Mouse (Mus musculus): ENCODE results near the gene Tubb2a.

Tubb2a gene

DNA sequence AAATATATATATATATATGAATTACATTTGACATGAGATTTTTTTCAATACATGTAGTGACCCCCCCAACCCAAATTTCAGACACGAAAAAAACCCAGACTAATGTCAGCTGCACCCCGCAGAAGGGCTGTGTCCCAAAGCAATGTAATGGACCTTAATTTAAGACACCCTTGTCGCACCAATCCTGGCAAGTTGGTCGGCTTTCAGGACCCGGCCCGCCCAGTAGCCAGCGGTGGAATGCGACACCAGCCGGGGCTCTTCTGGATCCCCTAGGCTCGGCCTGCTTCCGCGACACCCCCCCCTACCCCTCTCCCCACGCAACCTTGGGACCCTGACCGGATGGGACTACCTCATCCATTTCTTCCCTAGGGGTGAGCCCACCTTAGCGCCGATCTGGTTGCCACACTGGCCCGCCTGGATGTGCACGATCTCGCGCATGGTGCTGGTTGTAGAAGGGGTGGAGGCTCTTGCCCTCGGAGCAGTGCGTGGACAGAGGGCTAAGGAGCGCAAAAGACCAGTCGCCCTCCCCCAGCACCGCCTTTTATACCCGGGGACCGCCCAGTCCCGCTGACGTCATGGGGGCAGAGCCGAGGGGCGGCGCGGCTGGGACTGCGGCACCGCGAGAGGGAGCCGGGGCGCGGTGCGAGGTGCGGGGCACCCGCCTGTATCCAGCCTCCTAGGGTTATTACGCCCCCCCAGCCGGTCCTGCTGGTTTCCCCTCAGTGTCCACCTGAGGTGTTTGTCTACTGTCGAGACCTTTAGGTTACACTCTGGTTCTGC lies at the start of gene Tubb2a:
Tubb2a (minus strand) TSS at position 516 of the 780 bp plus-strand sequence.
- in situ Hi-C loops (cut with MboI, MseI): loop anchor here (5.0 kb wide), 1 partner anchor 80 kb away; no protein-coding TSS in a partner anchor

DNA sequence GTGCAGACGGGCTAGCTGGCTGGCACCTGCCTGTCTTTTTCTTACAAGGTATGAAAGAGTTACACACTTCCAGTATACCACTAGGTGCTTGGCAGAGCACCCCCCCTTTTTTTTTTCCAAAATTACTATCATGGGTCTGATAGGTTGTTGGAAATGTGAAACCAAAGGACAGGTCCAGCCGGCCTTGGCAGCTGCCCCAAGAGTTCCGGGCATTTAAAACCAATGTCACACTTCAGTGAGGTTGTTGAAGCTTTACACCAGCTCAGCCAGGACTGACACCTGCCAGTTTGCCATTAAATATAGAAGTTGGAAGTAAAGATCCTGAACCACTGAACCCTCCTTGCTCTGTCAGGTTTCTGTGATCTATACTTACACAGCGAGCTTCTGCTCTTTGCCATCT lies 47.9 kb upstream of the Tubb2a start:
- in situ Hi-C loops (cut with MboI, MseI): loop anchor here (5.0 kb wide), 1 partner anchor 53 kb away; no protein-coding TSS in a partner anchor

DNA sequence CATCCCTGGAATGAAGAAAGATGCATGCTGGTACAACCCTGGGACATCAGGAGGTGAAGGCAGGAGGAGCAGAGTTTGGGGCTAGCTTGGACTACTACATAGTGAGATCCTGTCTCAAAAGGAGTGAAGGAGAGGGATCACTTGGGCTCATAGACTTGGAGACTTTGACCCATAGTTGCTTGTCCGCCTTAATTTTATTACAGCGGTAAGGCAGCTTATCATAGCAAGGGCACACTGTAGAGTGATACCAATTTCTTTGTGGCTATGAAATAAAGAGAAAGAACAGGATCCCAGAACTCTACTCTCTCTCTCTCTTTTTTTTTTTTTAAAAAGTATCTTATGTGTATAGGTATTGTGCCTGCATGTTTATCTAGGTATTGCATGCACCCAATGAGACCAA lies 42.7 kb upstream of the Tubb2a start:
- in situ Hi-C loops (cut with MboI, MseI): no loop called here

DNA sequence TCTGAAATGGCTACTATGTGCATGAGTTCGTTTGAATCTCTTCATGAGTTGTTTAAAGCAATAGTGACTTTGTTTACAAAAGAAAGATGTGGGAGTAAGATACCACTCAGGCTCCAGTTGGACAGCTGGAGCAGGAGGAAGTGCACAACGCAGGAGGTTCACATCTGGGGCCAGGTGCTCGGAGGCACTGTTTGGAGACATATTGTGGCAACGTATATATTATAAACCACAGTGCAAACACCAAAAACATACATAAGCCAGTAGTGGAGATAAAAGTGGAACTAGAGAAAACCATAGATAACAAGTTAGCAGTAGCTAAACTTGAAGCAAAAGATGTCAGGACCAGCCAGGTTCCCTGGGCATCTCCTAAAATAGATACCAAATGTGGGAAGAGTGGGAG lies 41.6 kb upstream of the Tubb2a start:
- in situ Hi-C loops (cut with MboI, MseI): no loop called here

DNA sequence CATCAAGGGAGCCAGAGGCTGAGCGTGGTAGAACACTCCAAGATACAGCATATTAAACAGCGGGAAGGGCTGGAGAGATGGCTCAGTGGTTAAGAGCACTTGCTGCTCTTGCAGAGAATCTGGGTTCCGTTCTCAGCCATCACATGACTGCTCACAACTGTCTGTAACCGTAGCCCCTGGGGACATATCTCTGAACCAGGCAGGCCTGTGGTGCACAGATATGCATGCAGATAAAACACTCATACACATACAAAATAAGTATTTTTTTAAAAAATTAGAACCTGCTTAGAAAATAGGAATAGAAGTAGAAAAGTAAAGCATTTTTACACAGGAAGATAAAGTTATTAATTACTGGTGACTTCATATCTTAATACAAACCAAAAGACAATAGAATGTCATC lies 41.0 kb upstream of the Tubb2a start:
- in situ Hi-C loops (cut with MboI, MseI): no loop called here

DNA sequence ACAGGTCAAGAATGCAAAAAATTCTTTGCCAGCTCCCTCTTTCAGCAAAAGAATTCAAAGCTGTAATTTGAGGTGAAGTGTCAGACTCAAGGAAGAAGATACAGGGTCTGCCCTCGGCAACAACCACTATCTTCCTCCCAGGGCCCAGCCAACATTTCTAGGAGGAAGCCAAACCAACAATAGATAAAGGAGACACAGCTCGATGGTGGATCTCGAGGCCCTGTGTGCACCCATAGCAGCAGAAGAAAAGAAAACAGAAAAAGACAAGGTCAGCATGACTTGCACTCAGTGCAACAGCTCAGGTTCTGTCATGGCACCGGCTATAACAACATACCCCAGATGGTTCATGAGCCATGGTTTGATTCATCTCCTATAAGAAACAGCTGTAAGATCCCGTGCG lies 38.7 kb upstream of the Tubb2a start:
- in situ Hi-C loops (cut with MboI, MseI): no loop called here

DNA sequence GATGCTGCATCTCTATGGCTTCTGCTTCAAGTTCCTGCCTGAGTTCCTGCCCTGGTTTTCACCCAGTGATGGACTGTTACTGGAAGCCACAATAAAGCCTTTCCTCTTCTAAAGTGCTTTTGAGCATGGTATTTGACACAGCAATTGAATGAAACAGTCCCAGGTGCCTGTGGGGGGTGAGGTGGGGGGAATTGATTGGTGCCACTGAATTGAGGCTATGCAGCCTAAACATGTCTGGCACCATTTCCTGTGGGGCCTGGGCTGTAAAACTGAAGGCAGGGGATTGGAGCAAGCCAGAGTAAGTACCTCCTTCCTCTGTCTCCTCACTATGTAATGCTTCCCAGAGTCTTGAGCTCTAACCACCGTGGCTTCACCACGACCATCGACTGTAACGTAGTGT lies 36.8 kb upstream of the Tubb2a start:
- in situ Hi-C loops (cut with MboI, MseI): no loop called here

DNA sequence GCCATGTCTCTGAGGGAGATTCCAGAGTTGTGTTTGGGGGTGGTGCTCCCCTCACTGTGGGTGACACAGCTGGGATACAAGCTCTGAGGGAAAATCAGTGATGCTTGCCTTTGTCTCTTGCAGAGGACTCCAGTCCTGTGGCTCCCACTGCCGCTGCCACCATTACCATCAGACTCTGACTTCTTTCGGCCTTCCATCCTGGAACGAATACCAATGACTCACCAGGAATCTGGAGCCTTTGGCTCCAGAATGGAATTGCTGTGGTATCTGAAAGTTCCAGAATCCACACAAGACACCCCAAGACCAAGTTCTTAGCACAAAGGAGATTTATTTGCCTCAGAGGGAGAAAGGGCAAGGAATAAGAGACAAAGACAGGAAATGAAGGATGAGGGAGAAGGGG lies 35.3 kb upstream of the Tubb2a start:
- in situ Hi-C loops (cut with MboI, MseI): no loop called here

DNA sequence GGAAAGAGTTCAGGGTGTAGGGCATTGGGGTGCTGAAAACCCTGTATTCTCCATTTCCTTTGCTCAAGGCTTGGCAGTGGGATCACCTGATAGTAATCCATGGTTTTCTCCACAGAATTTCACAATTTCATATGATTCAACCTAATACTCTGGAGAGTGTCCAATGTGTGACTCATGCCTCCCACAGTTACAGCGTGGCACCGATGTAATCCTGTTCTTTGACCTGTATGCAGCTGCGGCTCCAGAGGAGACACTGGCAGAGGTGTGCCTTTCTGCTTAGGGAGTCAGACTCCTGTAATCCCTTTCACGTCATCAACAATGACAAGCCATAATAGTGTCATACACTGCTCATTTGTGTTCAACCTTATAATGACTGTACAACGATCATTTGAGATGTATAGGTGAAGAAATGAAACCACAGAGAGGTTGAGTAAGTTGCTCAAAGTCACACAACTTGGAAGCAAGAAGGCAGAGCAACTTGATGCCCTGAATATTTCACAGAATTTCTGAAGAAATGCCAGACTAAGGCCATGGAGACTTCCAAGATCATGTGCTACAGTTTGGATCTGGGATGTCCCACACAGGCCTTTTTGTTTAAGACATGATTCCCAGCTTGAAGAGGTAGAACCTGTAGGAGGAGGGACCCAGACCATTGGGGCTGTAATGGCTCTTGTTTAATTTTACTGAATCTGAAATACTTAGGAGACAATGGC lies 34.7 kb upstream of the Tubb2a start:
- in situ Hi-C loops (cut with MboI, MseI): no loop called here

DNA sequence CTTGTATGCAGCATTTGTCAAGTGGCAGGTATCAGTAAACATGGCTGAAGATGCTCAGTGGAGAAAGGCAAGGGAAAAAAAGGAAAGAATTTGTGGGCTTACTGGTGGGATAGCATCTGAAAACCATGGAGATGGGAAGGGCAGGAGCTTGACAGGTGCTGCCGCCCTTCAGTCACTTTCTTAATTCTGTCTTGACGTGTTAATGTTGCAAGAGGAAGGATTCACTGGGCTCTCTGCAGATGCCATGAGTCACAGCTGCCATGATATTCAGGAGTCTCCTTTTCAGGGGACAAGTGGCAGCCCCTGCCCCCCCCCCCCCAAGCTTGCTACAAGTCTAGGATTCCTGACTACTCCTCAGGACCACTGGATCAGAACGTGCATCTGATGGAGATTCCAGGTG lies 34.1 kb upstream of the Tubb2a start:
- in situ Hi-C loops (cut with MboI, MseI): no loop called here

DNA sequence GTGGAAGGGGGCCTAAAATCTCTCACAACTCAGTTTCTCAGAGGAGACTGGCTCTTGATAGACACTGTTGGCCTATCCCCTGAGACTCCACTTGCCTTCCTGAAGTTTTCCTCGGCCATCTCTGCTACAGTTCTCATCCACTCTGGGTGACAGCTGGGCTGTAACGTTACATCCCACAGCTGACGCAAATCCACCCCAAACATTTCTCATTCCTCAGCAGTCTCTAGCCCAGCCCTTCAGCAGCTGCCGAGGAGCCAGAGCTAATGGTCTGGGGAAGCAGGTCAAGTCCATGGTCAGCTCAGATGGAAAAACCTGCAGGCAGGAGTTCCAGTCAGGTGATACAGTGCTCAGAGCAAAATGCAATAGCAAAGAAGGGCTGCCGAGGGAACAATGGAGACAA lies 33.2 kb upstream of the Tubb2a start:
- in situ Hi-C loops (cut with MboI, MseI): no loop called here

DNA sequence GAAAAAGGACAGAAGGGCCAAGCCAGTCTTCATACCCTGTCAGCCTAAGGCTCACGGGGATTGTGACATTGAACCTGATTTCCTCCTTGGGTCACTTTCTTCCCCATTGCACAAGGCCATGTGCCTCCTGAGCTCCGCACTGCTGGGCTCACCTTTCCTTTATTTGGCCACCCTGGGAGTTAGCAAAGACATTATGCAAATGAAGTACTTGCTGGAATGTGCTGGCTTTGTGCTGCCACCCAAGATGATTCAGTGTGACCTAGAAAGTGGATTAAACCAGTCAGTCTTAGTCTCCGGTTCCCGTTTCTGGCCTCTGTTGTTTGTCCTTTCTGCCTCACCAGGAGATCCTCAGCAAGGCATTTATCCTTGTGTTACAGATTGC lies 31.9 kb upstream of the Tubb2a start:
- in situ Hi-C loops (cut with MboI, MseI): no loop called here

DNA sequence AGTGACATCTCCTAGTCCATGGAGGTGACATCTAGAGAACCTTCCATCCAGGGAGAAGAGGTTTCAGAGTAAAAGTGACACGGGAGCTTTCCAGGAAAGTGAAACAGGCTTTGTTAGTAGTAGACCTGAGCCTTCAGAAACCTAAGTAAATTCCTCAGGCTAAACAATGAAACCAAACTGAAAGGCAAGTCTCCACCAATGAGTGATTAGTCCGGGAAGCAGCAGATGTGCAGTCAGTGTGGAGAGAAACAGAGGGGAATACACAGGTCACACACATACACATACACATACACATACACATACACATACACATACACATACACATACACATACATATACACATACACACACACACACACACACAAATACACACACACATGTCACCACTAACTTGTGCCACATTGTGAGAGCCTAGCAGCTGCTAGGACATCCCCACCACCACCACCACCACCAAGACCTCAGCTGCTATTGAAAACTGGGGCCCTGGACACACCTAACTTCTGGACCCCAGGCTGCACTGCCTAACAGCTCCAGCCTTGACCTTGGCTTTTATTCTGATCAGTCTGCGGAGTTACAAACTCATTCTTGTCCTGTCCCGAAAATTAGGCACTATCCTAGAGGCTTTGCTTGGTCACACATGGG lies 31.3 kb upstream of the Tubb2a start:
- in situ Hi-C loops (cut with MboI, MseI): no loop called here

DNA sequence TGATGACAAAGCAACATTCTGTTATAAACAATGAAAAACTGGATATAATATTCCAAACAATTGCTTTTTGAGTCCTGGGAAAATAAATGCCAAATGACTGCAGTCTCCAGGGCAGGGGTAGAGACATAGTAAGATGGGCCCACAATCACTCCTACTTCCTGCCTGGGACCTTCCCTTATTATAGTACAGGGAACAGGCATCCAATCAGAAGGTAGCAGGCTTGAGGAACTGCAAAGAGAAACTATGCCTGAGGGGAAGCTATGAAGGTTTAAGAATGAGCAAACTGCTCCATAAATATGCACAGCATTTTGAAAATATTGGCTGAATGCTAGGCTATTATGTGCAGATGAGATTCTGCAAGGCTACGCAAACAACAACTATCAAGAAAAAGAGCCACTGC lies 29.2 kb upstream of the Tubb2a start:
- in situ Hi-C loops (cut with MboI, MseI): no loop called here

DNA sequence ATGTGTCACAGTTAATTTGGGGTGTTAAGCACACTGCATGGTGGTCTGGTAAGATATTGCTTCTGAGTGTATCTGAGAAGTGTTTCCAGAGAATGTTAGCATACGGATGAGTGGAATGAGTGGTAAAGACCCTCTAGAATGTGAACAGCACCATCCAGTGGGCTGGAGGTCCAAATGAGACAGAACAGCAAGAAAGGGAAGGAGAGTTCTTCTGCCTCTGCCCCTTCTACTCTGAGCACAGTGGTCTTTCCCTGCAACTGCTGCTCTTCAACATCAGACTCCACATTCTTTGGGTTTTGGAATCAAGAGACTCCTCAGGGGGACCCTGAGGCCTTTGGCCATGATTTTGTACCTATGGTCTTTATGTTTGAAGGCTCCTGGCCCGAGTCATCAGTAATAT lies 28.4 kb upstream of the Tubb2a start:
- in situ Hi-C loops (cut with MboI, MseI): no loop called here

DNA sequence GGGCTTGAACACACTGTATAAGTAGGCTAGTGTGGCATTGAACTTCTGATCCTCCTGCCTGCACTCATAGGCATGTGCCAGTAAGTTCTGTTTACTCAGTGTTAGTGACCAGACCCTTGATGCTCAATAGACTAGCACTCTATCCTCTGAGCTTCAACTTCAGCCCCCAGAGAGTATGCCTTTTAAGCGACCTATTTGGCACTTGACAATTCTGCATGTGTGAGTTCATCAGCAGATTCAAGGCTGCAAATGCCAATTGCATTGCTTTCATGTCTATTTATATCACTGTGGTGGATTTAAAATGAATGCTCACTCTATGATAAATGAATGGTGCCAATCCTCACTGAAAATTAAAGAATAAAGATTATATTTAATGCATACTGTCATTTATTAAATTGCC lies 27.6 kb upstream of the Tubb2a start:
- in situ Hi-C loops (cut with MboI, MseI): no loop called here

DNA sequence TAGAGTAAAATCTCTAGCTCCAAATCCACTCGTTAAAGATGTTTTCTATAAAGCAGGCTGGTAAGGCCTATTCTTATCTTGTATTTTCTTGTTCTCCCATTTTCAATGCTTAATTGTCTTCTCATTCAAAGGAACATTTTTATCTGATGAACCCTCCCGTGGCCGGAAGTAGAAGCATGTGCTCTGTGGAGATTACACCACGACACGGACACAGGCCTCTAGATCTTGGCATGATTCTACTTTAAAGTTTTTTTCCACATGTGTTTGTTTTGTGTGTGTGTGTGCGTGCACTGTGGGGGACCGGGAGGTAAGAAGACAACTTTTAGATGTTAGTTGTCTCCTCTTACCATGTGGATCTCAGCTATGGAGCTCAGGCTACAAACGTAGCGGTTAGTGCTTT lies 24.1 kb upstream of the Tubb2a start:
- in situ Hi-C loops (cut with MboI, MseI): no loop called here

DNA sequence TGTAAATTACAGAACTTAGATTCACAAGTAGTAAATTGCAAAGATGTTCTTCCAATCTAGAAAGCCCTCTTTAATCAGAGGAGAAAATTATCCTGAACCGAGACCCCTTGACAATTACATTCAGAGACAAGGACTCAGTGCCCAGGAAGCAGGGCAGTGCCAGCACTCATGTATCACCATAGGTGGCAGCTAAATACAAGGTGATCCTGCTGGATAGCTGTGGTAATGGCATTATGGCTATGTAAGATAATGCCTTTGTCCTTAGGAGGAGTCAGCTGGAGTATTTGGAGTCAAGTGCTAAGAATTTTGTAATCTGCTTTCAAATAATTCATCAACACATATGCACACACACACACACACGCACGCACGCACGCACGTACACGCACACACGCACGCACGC lies 23.4 kb upstream of the Tubb2a start:
- in situ Hi-C loops (cut with MboI, MseI): no loop called here

DNA sequence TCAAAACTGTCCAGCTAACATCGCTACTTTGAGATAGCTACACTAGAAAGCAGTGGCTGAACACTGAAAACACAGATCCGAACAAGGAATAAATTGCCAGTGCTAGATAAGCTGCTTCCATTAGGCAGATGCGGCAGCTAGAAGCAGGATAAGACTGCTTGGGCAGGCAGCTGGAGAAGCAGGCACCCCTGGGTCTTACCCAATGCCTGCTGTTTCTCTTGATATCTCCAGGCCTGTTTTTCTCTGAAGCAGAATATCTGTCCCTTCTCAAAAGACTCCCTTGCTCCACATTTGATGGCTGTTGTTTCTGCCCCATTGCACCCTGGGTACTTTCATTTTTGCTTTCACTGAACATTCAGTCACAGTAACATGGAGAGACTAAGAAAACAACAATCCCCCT lies 22.9 kb upstream of the Tubb2a start:
- in situ Hi-C loops (cut with MboI, MseI): no loop called here

DNA sequence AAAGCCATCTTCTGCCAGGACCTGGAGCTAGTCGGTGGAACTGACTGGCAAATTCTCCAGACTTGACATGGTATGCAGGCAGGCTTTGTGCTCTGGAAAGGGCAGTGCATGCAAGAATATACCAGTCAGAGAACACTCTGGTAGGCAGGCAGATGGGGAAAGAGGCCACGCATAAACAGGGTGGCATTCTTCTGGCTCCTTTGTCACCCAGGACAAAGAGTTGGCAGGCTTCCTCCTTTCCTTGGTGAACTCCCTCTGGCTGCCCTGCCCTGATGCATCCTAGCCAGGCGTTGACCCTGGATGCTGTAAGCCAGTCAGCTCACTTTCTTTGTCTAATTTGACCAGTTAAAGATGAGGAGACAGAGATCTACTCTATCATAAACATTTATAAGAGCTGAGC lies 19.3 kb upstream of the Tubb2a start:
- in situ Hi-C loops (cut with MboI, MseI): no loop called here

DNA sequence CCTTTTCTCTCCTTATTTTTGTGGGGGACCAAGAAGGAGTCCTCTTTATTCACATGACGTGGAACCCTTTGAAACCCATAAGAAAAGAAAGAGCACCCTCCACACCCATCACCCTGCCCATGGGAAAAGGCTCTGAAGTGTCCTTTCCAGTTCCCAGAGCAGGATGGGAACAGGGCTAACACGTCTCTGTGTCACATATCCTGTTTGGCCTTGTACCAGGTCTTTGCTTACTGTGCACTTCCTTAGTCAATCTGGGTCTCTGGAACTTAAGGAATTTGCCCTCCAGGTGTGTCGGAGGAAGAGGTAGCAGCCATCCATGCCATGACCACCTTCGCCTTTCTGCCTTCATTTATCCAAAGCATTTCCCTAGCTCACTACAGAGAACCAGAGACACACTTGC lies 18.6 kb upstream of the Tubb2a start:
- in situ Hi-C loops (cut with MboI, MseI): no loop called here

DNA sequence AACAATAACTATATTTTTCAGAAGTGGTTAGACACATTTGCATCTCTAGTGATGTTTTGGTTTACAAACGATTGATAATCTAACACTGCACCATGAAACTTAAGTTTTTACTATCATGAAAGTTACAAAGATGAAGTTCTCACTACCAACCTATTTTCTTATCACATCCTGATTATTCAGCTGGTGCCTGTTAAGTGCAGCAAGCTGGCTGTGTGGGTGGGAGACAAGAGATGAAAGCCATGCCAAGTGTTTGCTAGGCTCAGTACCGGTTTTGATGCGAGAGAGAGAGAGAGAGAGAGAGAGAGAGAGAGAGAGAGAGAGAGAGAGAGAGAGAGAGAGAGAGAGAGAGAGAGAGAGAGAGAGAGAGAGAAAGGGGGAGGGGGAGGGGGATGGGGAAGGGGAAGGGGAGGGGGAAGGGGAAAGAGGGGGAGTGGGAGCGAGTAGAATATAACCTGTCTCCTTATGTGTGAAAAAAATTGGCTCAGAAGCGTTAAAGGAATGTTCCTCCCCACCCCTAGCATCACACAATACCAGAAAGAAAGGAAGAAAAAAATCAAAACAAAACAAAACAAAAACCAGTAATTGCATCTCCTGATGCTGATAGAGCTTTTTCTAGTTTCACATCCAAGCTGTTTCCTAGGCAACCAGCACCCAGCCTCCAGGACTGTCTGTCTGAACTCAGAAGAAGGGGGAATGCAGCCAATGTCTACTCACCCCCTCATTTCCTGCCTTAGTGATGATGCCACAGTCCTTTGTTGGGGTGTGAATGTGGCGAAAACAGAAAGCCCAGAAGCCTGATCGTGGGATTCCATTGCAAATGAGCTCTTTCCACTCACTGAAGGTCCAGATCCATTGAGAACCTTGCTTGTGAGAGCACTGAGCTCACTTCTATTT lies 18.0 kb upstream of the Tubb2a start:
- in situ Hi-C loops (cut with MboI, MseI): no loop called here
